Mouse (Mus musculus) hindbrain, embryonic 11.5 days (tissue): ENCODE results near the gene Gdap2. TPM values are rescaled to one million over a fixed set of nuclear protein-coding genes. Genes with fewer than 3 reads are reported as not detected.

Experiments
- ATAC-seq: fragments of 200-750 bp; cut with Nextera tagmentation; 2 replicates; pipeline ENCODE4 v1.8.0; 2017; ENCODE audit warnings: mild to moderate bottlenecking, moderate TSS enrichment, moderate library complexity; ENCODE audit not compliant: low FRiP score
- DNase-seq: peaks from one replicate; pipeline ENCODE4 v3.0.0-alpha.2; 2015; ENCODE audit warnings: low spot score
- H3K27ac ChIP-seq: fragments of 300-500 bp; sonication (generic); 2 replicates; pipeline ENCODE4 v1.5.1; 2014; ENCODE audit warnings: mild to moderate bottlenecking, low read depth, low read length
- H3K27me3 ChIP-seq: fragments of 300-500 bp; sonication (generic); 2 replicates; pipeline ENCODE4 v1.6.1; 2014; ENCODE audit warnings: mild to moderate bottlenecking, low read length, moderate library complexity, mixed read lengths; ENCODE audit not compliant: control insufficient read depth, insufficient read depth
- H3K36me3 ChIP-seq: fragments of 300-500 bp; sonication (generic); 2 replicates; pipeline ENCODE4 v1.6.1; 2014; ENCODE audit warnings: mild to moderate bottlenecking, low read length, moderate library complexity, mixed read lengths; ENCODE audit not compliant: control insufficient read depth, insufficient read depth
- H3K4me1 ChIP-seq: fragments of 300-500 bp; sonication (generic); replicated peaks from 2 replicates; pipeline ENCODE4 v1.6.1; 2014; ENCODE audit warnings: low read length, mixed read lengths; ENCODE audit not compliant: control insufficient read depth, insufficient read depth
- H3K4me2 ChIP-seq: fragments of 300-500 bp; sonication (generic); replicated peaks from 2 replicates; pipeline ENCODE4 v1.6.1; 2014; ENCODE audit warnings: mild to moderate bottlenecking, low read depth, low read length
- H3K4me3 ChIP-seq: fragments of 300-500 bp; sonication (generic); 2 replicates; pipeline ENCODE4 v1.5.1; 2014; ENCODE audit warnings: low read depth, low read length
- H3K9ac ChIP-seq: fragments of 300-500 bp; sonication (generic); 2 replicates; pipeline ENCODE4 v1.6.1; 2014; ENCODE audit warnings: low read depth, low read length
- H3K9me3 ChIP-seq: fragments of 300-500 bp; sonication (generic); 2 replicates; pipeline ENCODE4 v1.6.1; 2016; ENCODE audit warnings: low read length; ENCODE audit not compliant: control insufficient read depth
- WGBS: fragments of 180-500 bp; shearing (Covaris S2); extraction: QIAGEN DNeasy Blood & Tissue Kit; methylation state at CpG from one replicate; pipeline ENCODE4 v1.1.7; 2014; 5-methylcytosine and 5-hydroxymethylcytosine counted together
- polyA plus RNA-seq: library from polyadenylated mRNA; unstranded; fragments of >200 nt; fragmentation: Nextera tagmentation; extraction: Ambion mirVana; gene quantifications from 2 replicates; pipeline ENCODE4 v1.2.1, GENCODE M21; 2014

Gene Gdap2
- 47.8 and 50.5 TPM in 2 replicates for polyA plus RNA-seq

GRCm38 (mm10) chr3:100162315-100163105, at the start of gene Gdap2, which contains the start of gene Wdr3:
TSS of gene Gdap2 (plus strand) at chr3:100162381.
TSS of gene Wdr3 (minus strand) at chr3:100162407.
- under 1% methylated on average over 54 of the region's 55 CpGs for WGBS
- Histone ChIP-seq H3K4me1 (no peaks in the 10 kb centered on the region), H3K27ac (peak within 1 kb of the TSS; percentile 65), H3K4me3 (peak within 1 kb of the TSS; percentile 52), H3K27me3 (no peaks in the 10 kb centered on the region), H3K4me2 (peak within 1 kb of the TSS; percentile 76), H3K36me3 (peaks cover 4% of the 10 kb centered on the region; the same call in 1 of the 2 replicates), H3K9ac (peak within 1 kb of the TSS; percentile 74), H3K9me3 (no peaks in the 10 kb centered on the region)
- DNase-seq, result peak; percentile 95
- ATAC-seq, result peak; percentile 99

- WGBS, result 88% methylated on average over 2 of the region's 2 CpGs
- Histone ChIP-seq H3K27me3 (no peaks in the 10 kb centered on the region), H3K4me1 (no peaks in the 10 kb centered on the region), H3K27ac (no peak overlapping the region), H3K9me3 (no peaks in the 10 kb centered on the region), H3K9ac (no peak overlapping the region), H3K4me3 (no peak overlapping the region), H3K4me2 (no peak overlapping the region), H3K36me3 (no peaks in the 10 kb centered on the region)
- ATAC-seq (no peak), DNase-seq (no peak)
Observed at GRCm38 (mm10) chr3:100118681-100119080, 43.5 kb upstream of the Gdap2 start.

- H3K4me2 ChIP-seq, result no peak overlapping the region
- no peak overlapping the region for H3K27ac ChIP-seq
- no peaks in the 10 kb centered on the region for H3K4me1 ChIP-seq
- DNase-seq (no peak), ATAC-seq (no peak)
- no peak overlapping the region for H3K9ac ChIP-seq
- H3K36me3 ChIP-seq, result no peaks in the 10 kb centered on the region
- H3K4me3 ChIP-seq, result no peak overlapping the region
- H3K9me3 ChIP-seq, result no peaks in the 10 kb centered on the region
- 77% methylated on average over 2 of the region's 2 CpGs for WGBS
- H3K27me3 ChIP-seq, result no peaks in the 10 kb centered on the region
Observed at GRCm38 (mm10) chr3:100121961-100122360, 40.2 kb upstream of the Gdap2 start.

- WGBS, result 81% methylated on average over 1 of the region's 1 CpGs
Observed at GRCm38 (mm10) chr3:100122445-100122844, 39.7 kb upstream of the Gdap2 start.

GRCm38 (mm10) chr3:100160682-100161445, 1.3 kb upstream of the Gdap2 start:
- H3K4me2 ChIP-seq, result peak overlapping the region; percentile 56
- 87% methylated on average over 15 of the region's 15 CpGs for WGBS
- ATAC-seq (no peak), DNase-seq (no peak)
- no peaks in the 10 kb centered on the region for H3K4me1 ChIP-seq
- peaks cover 7% of the 10 kb centered on the region; the same call in 1 of the 2 replicates for H3K36me3 ChIP-seq
- no peak overlapping the region for H3K9ac ChIP-seq
- H3K27ac ChIP-seq, result no peak overlapping the region
- H3K4me3 ChIP-seq, result peak overlapping the region; percentile 52
- no peaks in the 10 kb centered on the region for H3K9me3 ChIP-seq
- H3K27me3 ChIP-seq, result no peaks in the 10 kb centered on the region

More at GRCm38 (mm10) chr3:100122445-100122844, 39.7 kb upstream of the Gdap2 start:
- DNase-seq, result no peak
- Histone ChIP-seq H3K4me3 (no peak overlapping the region), H3K27me3 (no peaks in the 10 kb centered on the region), H3K9ac (no peak overlapping the region), H3K27ac (no peak overlapping the region), H3K9me3 (no peaks in the 10 kb centered on the region), H3K4me2 (no peak overlapping the region), H3K36me3 (no peaks in the 10 kb centered on the region), H3K4me1 (no peaks in the 10 kb centered on the region)
- ATAC-seq, result no peak

- Histone ChIP-seq H3K4me2 (peak overlapping the region; percentile 56), H3K4me1 (no peaks in the 10 kb centered on the region), H3K4me3 (peak overlapping the region; percentile 52), H3K27ac (no peak overlapping the region), H3K9me3 (no peaks in the 10 kb centered on the region), H3K36me3 (peaks cover 4% of the 10 kb centered on the region; the same call in 1 of the 2 replicates), H3K27me3 (no peaks in the 10 kb centered on the region), H3K9ac (peak overlapping the region; percentile 68)
- WGBS, result 2% methylated on average over 35 of the region's 35 CpGs
- no peak for DNase-seq
- no peak for ATAC-seq
Observed at GRCm38 (mm10) chr3:100161665-100162314, 391 bp upstream of the Gdap2 start.

- ATAC-seq (no peak), DNase-seq (no peak)
- Histone ChIP-seq H3K27ac (no peak overlapping the region), H3K27me3 (no peaks in the 10 kb centered on the region), H3K9ac (no peak overlapping the region), H3K4me3 (no peak overlapping the region), H3K36me3 (peaks cover 4% of the 10 kb centered on the region; the same call in 1 of the 2 replicates), H3K4me1 (no peaks in the 10 kb centered on the region), H3K4me2 (no peak overlapping the region), H3K9me3 (no peaks in the 10 kb centered on the region)
- WGBS, result 84% methylated on average over 2 of the region's 2 CpGs
Observed at GRCm38 (mm10) chr3:100163556-100163955, 1.4 kb downstream of the Gdap2 start.

GRCm38 (mm10) chr3:100164991-100165390, 2.8 kb downstream of the Gdap2 start:
- H3K4me3 ChIP-seq, result no peak overlapping the region
- DNase-seq, result no peak
- no peaks in the 10 kb centered on the region for H3K27me3 ChIP-seq
- H3K9ac ChIP-seq, result no peak overlapping the region
- ATAC-seq, result no peak
- H3K4me2 ChIP-seq, result no peak overlapping the region
- no peaks in the 10 kb centered on the region for H3K9me3 ChIP-seq
- no peaks in the 10 kb centered on the region for H3K36me3 ChIP-seq
- H3K4me1 ChIP-seq, result no peaks in the 10 kb centered on the region
- no peak overlapping the region for H3K27ac ChIP-seq
